Mouse (Mus musculus): Measurements from ENCODE around the gene Kif6.

GRCm38 (mm10) chr17:49764963-49765362 is 150.0 kb downstream of the Kif6 start:
- TF ChIP-seq CTCF (IDR thresholded peaks at IDR 0.05) (no peak), POLR2A (IDR thresholded peaks at IDR 0.05; ENCODE audit: insufficient read depth, low read depth, low read length) (no peak), EP300 (IDR thresholded peaks at IDR 0.05; ENCODE audit: insufficient read depth, low read depth, low read length) (no peak)

Measured in heart, adult 2 months (tissue).